Mouse (Mus musculus) embryonic facial prominence, embryonic 15.5 days (tissue): Measurements from ENCODE around the gene Nmnat2. TPM values are rescaled to one million over a fixed set of nuclear protein-coding genes. Genes with fewer than 3 reads are reported as not detected.

Experiments
- ATAC-seq: fragments of 200-750 bp; cut with Nextera tagmentation; 2 replicates; pipeline ENCODE4 v1.8.0; 2017; ENCODE audit warnings: low read depth, moderate TSS enrichment; ENCODE audit not compliant: insufficient number of reproducible peaks, low FRiP score, low TSS enrichment
- H3K27ac ChIP-seq: fragments of 300-500 bp; sonication (generic); replicated peaks from 2 replicates; pipeline ENCODE4 v1.5.1; 2015; ENCODE audit warnings: mild to moderate bottlenecking, inconsistent platforms
- H3K27me3 ChIP-seq: fragments of 300-500 bp; sonication (generic); 2 replicates; pipeline ENCODE4 v1.6.1; 2015; ENCODE audit warnings: inconsistent platforms
- H3K36me3 ChIP-seq: fragments of 300-500 bp; sonication (generic); 2 replicates; pipeline ENCODE4 v1.6.1; 2015; ENCODE audit warnings: mild to moderate bottlenecking, inconsistent platforms
- H3K4me1 ChIP-seq: fragments of 300-500 bp; sonication (generic); 2 replicates; pipeline ENCODE4 v1.6.1; 2015; ENCODE audit warnings: inconsistent platforms
- H3K4me2 ChIP-seq: fragments of 300-500 bp; sonication (generic); replicated peaks from 2 replicates; pipeline ENCODE4 v1.6.1; 2015; ENCODE audit warnings: mild to moderate bottlenecking, inconsistent platforms
- H3K4me3 ChIP-seq: fragments of 300-500 bp; sonication (generic); replicated peaks from 2 replicates; pipeline ENCODE4 v1.5.1; 2015; ENCODE audit warnings: mild to moderate bottlenecking, inconsistent platforms
- H3K9ac ChIP-seq: fragments of 300-500 bp; sonication (generic); 2 replicates; pipeline ENCODE4 v1.6.1; 2015; ENCODE audit warnings: inconsistent platforms
- H3K9me3 ChIP-seq: fragments of 300-500 bp; sonication (generic); replicated peaks from 2 replicates; pipeline ENCODE4 v1.6.1; 2016; ENCODE audit warnings: inconsistent platforms
- WGBS: fragments of 180-500 bp; shearing (Covaris S2); methylation state at CpG from one replicate; pipeline ENCODE4 v1.1.7; 2015; 5-methylcytosine and 5-hydroxymethylcytosine counted together
- polyA plus RNA-seq: library from polyadenylated mRNA; unstranded; fragments of >200 nt; fragmentation: Nextera tagmentation; extraction: Ambion mirVana; gene quantifications from 2 replicates; pipeline ENCODE4 v1.2.1, GENCODE M21; 2015

Gene Nmnat2
- polyA plus RNA-seq, 1 experiment from 2014 or later, result 2.8 TPM

DNA sequence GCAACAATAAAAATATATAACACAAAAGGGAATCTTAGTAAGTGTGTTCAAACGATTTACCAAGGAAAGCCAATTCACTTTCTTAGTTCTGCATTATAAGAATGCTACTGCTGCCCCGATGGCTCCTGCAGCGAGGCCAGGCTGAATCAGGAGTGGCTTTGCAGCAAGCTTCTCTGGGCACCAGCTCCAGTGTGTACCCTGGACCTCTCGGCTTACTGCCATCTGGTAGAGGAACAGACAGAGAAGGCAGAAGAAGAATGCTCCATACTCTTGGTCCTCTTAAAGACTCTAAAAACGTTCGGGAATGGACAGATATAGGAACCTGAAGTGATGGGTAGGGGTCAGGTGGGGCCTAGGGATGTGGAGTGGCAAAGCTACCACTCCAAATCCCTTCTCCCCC, 53.0 kb downstream of the Nmnat2 start:
- Histone ChIP-seq H3K36me3 (no peaks in the 10 kb centered on the region), H3K4me2 (no peak overlapping the region), H3K27ac (no peak overlapping the region), H3K9ac (no peak overlapping the region), H3K4me3 (no peak overlapping the region), H3K4me1 (0 out of 2 replicates have a peak, but pooled peaks cover 4% of the 10 kb centered on the region), H3K9me3 (no peaks in the 10 kb centered on the region), H3K27me3 (no peaks in the 10 kb centered on the region)
- ATAC-seq, result no peak
- 89% methylated on average over 6 of the region's 6 CpGs for WGBS

- no peak for ATAC-seq
- Histone ChIP-seq H3K27me3 (no peaks in the 10 kb centered on the region), H3K4me2 (no peak overlapping the region), H3K9ac (no peak overlapping the region), H3K4me1 (peaks cover 10% of the 10 kb centered on the region), H3K9me3 (no peaks in the 10 kb centered on the region), H3K27ac (no peak overlapping the region), H3K36me3 (no peaks in the 10 kb centered on the region), H3K4me3 (no peak overlapping the region)
- WGBS, result 49% methylated on average over 9 of the region's 9 CpGs
Measured at GRCm38 (mm10) chr1:153009338-153009737, 54.5 kb downstream of the Nmnat2 start.

DNA sequence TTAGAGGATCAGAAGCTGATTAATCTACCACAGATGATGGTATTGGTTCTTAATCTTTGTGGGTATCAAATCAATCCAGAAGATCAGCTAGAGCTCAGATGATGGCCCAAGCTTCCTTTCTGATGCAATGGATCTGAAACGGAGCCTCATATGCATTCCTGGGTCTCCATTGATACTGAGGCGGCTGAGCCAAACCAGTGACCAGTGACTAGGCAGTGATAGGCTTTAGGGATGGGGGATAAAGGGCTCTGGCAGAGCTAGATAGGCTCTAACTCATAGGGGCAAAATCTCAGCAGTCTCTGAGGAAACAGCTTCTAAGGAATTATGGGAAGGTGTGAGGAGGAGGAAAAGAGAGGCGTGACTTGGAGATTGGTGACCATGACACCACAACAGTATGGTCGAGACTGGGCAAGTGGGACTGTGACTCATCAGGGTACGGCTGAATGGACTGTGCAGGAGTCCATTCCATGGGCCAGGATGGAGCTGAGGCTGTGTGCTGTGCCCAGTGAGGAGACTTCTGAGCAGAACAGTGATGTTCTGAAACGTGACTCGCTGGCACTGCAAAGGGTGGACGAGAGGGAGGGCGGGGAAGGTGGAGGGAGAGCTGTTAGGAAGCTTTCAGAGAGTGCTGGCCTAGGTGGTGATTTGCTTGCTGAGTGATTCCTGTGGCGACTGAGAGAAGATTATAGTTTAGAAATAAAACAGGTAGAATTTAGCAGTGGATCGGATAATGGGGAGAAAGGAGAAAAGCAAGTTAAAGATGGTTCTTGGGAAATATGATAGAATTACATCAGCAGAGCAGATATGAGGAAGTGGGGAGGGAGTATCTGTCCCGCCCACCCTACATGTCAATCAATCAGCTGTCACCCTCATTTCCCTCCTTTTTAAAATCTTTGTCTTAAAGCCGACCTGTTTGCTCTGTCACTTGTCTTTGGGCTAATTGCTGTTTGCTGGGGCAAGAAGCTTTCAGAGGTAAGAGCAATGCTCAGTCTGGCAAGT, 55.9 kb downstream of the Nmnat2 start:
- no peaks in the 10 kb centered on the region for H3K36me3 ChIP-seq
- H3K9me3 ChIP-seq, result no peaks in the 10 kb centered on the region
- no peak overlapping the region for H3K4me2 ChIP-seq
- 69% methylated on average over 13 of the region's 13 CpGs for WGBS
- ATAC-seq, result no peak
- H3K4me1 ChIP-seq, result peaks cover 20% of the 10 kb centered on the region
- no peaks in the 10 kb centered on the region for H3K27me3 ChIP-seq
- no peak overlapping the region for H3K9ac ChIP-seq
- no peak overlapping the region for H3K27ac ChIP-seq
- no peak overlapping the region for H3K4me3 ChIP-seq

GRCm38 (mm10) chr1:153011544-153011943, 56.8 kb downstream of the Nmnat2 start:
- no peaks in the 10 kb centered on the region for H3K27me3 ChIP-seq
- H3K9me3 ChIP-seq, result no peaks in the 10 kb centered on the region
- ATAC-seq, result no peak
- peaks cover 16% of the 10 kb centered on the region for H3K4me1 ChIP-seq
- no peak overlapping the region for H3K9ac ChIP-seq
- no peak overlapping the region for H3K27ac ChIP-seq
- no peak overlapping the region for H3K4me3 ChIP-seq
- H3K36me3 ChIP-seq, result no peaks in the 10 kb centered on the region
- no peak overlapping the region for H3K4me2 ChIP-seq
- WGBS, result 82% methylated on average over 6 of the region's 6 CpGs

- Histone ChIP-seq H3K9me3 (no peaks in the 10 kb centered on the region), H3K4me3 (no peak overlapping the region), H3K27ac (peak overlapping the region; percentile 73), H3K4me2 (no peak overlapping the region), H3K36me3 (no peaks in the 10 kb centered on the region), H3K9ac (no peak overlapping the region), H3K4me1 (peaks cover 16% of the 10 kb centered on the region), H3K27me3 (no peaks in the 10 kb centered on the region)
- WGBS, result 68% methylated on average over 2 of the region's 2 CpGs
- ATAC-seq, result no peak
Measured at GRCm38 (mm10) chr1:153013541-153014288, 58.9 kb downstream of the Nmnat2 start.

DNA sequence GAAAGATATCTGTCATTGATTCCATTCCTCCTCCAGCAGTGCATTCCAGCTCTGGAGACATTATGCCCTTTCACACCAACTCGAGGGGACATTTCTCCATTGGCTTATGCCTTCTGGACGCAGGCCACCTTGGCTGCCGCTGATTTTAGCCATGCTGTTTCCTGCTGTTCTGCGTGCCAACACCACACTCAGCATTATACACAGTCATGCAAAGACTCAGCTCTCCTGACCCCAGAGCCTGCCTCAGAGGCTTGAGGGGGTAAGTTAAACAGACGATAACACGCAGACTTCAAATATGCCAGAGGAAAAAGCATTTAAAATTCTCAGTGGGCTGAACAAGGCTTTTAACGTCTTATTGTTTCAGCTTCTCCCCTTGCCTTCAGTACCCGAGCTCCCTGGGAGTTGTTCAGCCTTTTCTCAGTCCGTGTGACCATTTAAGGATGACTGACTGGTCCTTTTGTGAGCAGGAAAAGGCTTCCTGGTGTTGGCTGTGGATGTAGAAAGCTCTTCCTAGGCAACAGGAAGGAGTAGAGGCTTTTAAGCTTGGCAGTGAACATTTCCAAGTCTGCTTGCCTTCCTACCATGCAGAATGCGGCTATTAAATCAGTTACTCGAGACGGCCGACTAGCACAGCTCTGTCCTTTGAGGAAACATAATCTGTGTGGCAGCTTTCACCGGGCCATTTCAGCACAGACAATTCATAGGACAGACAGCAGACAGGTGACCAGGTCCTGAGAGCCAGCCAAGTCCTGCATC, 59.8 kb downstream of the Nmnat2 start:
- H3K4me2 ChIP-seq, result no peak overlapping the region
- H3K27ac ChIP-seq, result peak overlapping the region; percentile 73
- no peaks in the 10 kb centered on the region for H3K36me3 ChIP-seq
- no peak overlapping the region for H3K9ac ChIP-seq
- H3K4me3 ChIP-seq, result no peak overlapping the region
- WGBS, result 21% methylated on average over 14 of the region's 14 CpGs
- ATAC-seq, result no peak; the same call in 1 of the 2 replicates
- no peaks in the 10 kb centered on the region for H3K27me3 ChIP-seq
- no peaks in the 10 kb centered on the region for H3K9me3 ChIP-seq
- H3K4me1 ChIP-seq, result peaks cover 16% of the 10 kb centered on the region

GRCm38 (mm10) chr1:153016465-153017163, 61.8 kb downstream of the Nmnat2 start:
- peaks cover 16% of the 10 kb centered on the region for H3K4me1 ChIP-seq
- ATAC-seq, result no peak; the same call in 1 of the 2 replicates
- H3K4me2 ChIP-seq, result no peak overlapping the region
- H3K4me3 ChIP-seq, result no peak overlapping the region
- H3K27me3 ChIP-seq, result no peaks in the 10 kb centered on the region
- H3K9me3 ChIP-seq, result no peaks in the 10 kb centered on the region
- no peak overlapping the region for H3K9ac ChIP-seq
- 39% methylated on average over 11 of the region's 11 CpGs for WGBS
- H3K36me3 ChIP-seq, result no peaks in the 10 kb centered on the region
- no peak overlapping the region for H3K27ac ChIP-seq

GRCm38 (mm10) chr1:153019128-153019527, 64.3 kb downstream of the Nmnat2 start:
- WGBS, result 93% methylated on average over 1 of the region's 1 CpGs
- Histone ChIP-seq H3K4me3 (no peak overlapping the region), H3K9me3 (no peaks in the 10 kb centered on the region), H3K4me2 (no peak overlapping the region), H3K27me3 (no peaks in the 10 kb centered on the region), H3K4me1 (peaks cover 13% of the 10 kb centered on the region), H3K9ac (no peak overlapping the region), H3K36me3 (no peaks in the 10 kb centered on the region), H3K27ac (no peak overlapping the region)
- no peak for ATAC-seq

DNA sequence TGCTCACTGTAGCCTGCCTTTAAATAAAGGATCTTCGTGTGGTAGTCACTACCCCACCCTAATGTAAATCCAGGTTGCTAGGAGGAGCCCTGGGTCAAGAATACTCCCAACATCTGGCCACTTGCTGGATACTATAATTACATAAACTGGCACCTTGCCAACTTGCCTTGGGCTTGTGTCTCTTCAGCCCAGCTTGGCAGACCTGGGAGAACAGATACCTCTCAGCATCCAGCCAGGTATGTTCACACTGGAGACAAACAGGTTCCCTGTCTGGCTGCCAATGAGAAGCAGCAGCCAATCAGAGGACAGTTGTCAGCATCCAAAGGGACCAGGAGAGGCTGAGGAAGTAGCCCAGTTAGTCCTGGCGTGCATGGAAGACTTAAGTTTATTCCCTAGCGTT, 64.8 kb downstream of the Nmnat2 start:
- WGBS, result 72% methylated on average over 3 of the region's 3 CpGs
- no peak overlapping the region for H3K27ac ChIP-seq
- no peak overlapping the region for H3K4me3 ChIP-seq
- no peak overlapping the region for H3K9ac ChIP-seq
- ATAC-seq, result no peak
- H3K36me3 ChIP-seq, result no peaks in the 10 kb centered on the region
- no peak overlapping the region for H3K4me2 ChIP-seq
- H3K4me1 ChIP-seq, result peaks cover 8% of the 10 kb centered on the region
- H3K9me3 ChIP-seq, result no peaks in the 10 kb centered on the region
- H3K27me3 ChIP-seq, result no peaks in the 10 kb centered on the region

GRCm38 (mm10) chr1:153021034-153021638, 66.3 kb downstream of the Nmnat2 start:
- Histone ChIP-seq H3K9me3 (no peaks in the 10 kb centered on the region), H3K4me2 (no peak overlapping the region), H3K27me3 (no peaks in the 10 kb centered on the region), H3K9ac (no peak overlapping the region), H3K27ac (no peak overlapping the region), H3K4me1 (no peaks in the 10 kb centered on the region), H3K36me3 (no peaks in the 10 kb centered on the region), H3K4me3 (no peak overlapping the region)
- WGBS, result 74% methylated on average over 7 of the region's 7 CpGs
- ATAC-seq, result no peak
